Mouse (Mus musculus) intestine, embryonic 15.5 days (tissue): ENCODE results near the gene Egfl7. TPM values are rescaled to one million over a fixed set of nuclear protein-coding genes. Genes with fewer than 3 reads are reported as not detected.
A peak's percentile ranks its signal among the peaks of the same experiment; 100 is the strongest.

Experiments
- ATAC-seq: fragments of 200-750 bp; cut with Nextera tagmentation; 2 replicates; pipeline ENCODE4 v1.8.0; 2017; ENCODE audit warnings: moderate TSS enrichment, moderate library complexity
- H3K27ac ChIP-seq: fragments of 300-500 bp; sonication (generic); 2 replicates; pipeline ENCODE4 v1.5.1; 2015; ENCODE audit warnings: mild to moderate bottlenecking, inconsistent platforms
- H3K27me3 ChIP-seq: fragments of 300-500 bp; sonication (generic); replicated peaks from 2 replicates; pipeline ENCODE4 v1.6.1; 2015; ENCODE audit warnings: inconsistent platforms
- H3K36me3 ChIP-seq: fragments of 300-500 bp; sonication (generic); 2 replicates; pipeline ENCODE4 v1.6.1; 2015; ENCODE audit warnings: inconsistent platforms
- H3K4me1 ChIP-seq: fragments of 300-500 bp; sonication (generic); replicated peaks from 2 replicates; pipeline ENCODE4 v1.6.1; 2015; ENCODE audit warnings: inconsistent platforms
- H3K4me2 ChIP-seq: fragments of 300-500 bp; sonication (generic); replicated peaks from 2 replicates; pipeline ENCODE4 v1.6.1; 2015; ENCODE audit warnings: mild to moderate bottlenecking, inconsistent platforms
- H3K4me3 ChIP-seq: fragments of 300-500 bp; sonication (generic); replicated peaks from 2 replicates; pipeline ENCODE4 v1.5.1; 2015; ENCODE audit warnings: inconsistent platforms
- H3K9ac ChIP-seq: fragments of 300-500 bp; sonication (generic); 2 replicates; pipeline ENCODE4 v1.6.1; 2015; ENCODE audit warnings: inconsistent platforms
- H3K9me3 ChIP-seq: fragments of 300-500 bp; sonication (generic); 2 replicates; pipeline ENCODE4 v1.6.1; 2016; ENCODE audit warnings: inconsistent platforms
- WGBS: fragments of 180-500 bp; shearing (Covaris S2); methylation state at CpG from one replicate; pipeline ENCODE4 v1.1.7; 2015; 5-methylcytosine and 5-hydroxymethylcytosine counted together
- polyA plus RNA-seq: library from polyadenylated mRNA; unstranded; fragments of >200 nt; fragmentation: Nextera tagmentation; extraction: Ambion mirVana; gene quantifications from 2 replicates; pipeline ENCODE4 v1.2.1, GENCODE M21; 2015

Gene Egfl7
- polyA plus RNA-seq, 1 experiment from 2014 or later, result 113 TPM

GRCm38 (mm10) chr2:26585713-26586112 lies 5.9 kb downstream of the Egfl7 start:
- Histone ChIP-seq H3K27me3 (no peaks in the 10 kb centered on the region), H3K4me1 (peaks cover 19% of the 10 kb centered on the region; the same call in 1 of the 2 replicates), H3K9me3 (no peaks in the 10 kb centered on the region), H3K4me3 (peak overlapping the region; percentile 65), H3K27ac (no peak overlapping the region; the same call in 1 of the 2 replicates), H3K9ac (no peak overlapping the region), H3K36me3 (no peaks in the 10 kb centered on the region), H3K4me2 (no peak overlapping the region)
- no peak for ATAC-seq
- WGBS, result 59% methylated on average over 6 of the region's 6 CpGs

DNA sequence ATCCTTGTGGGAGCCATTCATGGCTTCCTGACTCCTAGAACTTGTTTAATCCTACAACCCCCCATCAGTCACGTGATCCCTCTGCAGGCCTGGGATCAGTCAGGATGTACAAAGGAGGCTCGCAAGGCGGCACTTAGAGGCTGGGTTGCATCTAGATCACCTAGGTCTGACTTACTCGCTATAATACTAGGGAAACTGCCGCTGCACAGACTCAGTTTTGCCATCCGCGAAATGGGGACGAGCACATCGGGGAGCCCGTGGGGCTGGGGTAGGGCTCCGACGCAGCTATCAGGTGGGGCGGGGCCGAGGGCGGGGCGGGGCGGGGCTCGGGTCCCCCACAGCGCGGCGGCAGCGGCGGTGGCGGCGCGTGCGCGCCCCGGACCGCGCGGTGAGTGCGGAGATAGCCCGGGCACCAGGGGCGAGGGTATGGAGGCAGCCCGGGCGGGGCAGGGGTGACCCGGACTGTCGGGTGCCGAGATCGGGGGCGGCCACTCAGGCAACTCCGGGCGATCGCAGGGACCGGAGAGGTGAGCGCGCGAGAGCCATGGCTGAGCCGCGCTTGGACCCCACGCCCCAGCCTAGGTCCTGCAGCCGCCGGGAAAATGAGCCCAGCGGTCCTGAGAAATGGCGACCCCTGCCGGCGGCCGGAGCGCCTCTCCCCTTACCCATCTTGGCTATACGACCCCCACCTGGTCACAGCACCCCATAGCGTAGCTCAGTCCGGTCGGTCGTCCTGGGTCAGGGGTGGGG lies 6.7 kb downstream of the Egfl7 start, which contains the start of gene Gm20532:
Gene Gm20532 (plus strand): TSS at position 346 of the 750 bp plus-strand sequence.
- Histone ChIP-seq H3K27me3 (no peaks in the 10 kb centered on the region), H3K9ac (peak within 1 kb of the TSS; percentile 59), H3K4me2 (peak within 1 kb of the TSS; percentile 85), H3K27ac (peak within 1 kb of the TSS; percentile 7), H3K4me3 (peak within 1 kb of the TSS; percentile 65), H3K4me1 (peaks cover 19% of the 10 kb centered on the region; the same call in 1 of the 2 replicates), H3K36me3 (no peaks in the 10 kb centered on the region; the same call in 1 of the 2 replicates), H3K9me3 (no peaks in the 10 kb centered on the region)
- peak; percentile 81 for ATAC-seq
- WGBS, result under 1% methylated on average over 64 of the region's 65 CpGs

GRCm38 (mm10) chr2:26587044-26587405 lies 7.2 kb downstream of the Egfl7 start:
- Histone ChIP-seq H3K4me3 (peak overlapping the region; percentile 65), H3K27me3 (no peaks in the 10 kb centered on the region), H3K4me2 (peak overlapping the region; percentile 85), H3K9me3 (no peaks in the 10 kb centered on the region), H3K4me1 (peaks cover 19% of the 10 kb centered on the region; the same call in 1 of the 2 replicates), H3K9ac (peak overlapping the region; percentile 59), H3K27ac (peak overlapping the region; percentile 7; the same call in 1 of the 2 replicates), H3K36me3 (no peaks in the 10 kb centered on the region; the same call in 1 of the 2 replicates)
- 4% methylated on average over 11 of the region's 11 CpGs for WGBS
- ATAC-seq, result peak; percentile 41

- Histone ChIP-seq H3K27ac (no peak overlapping the region; the same call in 1 of the 2 replicates), H3K36me3 (peaks cover 9% of the 10 kb centered on the region; the same call in 1 of the 2 replicates), H3K9ac (0 out of 2 replicates have a peak overlapping the region, but pooled peaks have one; percentile 11), H3K4me1 (peaks cover 16% of the 10 kb centered on the region; the same call in 1 of the 2 replicates), H3K4me3 (peak overlapping the region; percentile 6; the same call in 1 of the 2 replicates), H3K4me2 (peak overlapping the region; percentile 85), H3K9me3 (no peaks in the 10 kb centered on the region), H3K27me3 (no peaks in the 10 kb centered on the region)
- ATAC-seq, result no peak
- WGBS, result 39% methylated on average over 4 of the region's 4 CpGs
Observed at GRCm38 (mm10) chr2:26588573-26588972, 8.8 kb downstream of the Egfl7 start.

GRCm38 (mm10) chr2:26589284-26589683 lies 9.5 kb downstream of the Egfl7 start:
- Histone ChIP-seq H3K9me3 (no peaks in the 10 kb centered on the region), H3K4me3 (peak overlapping the region; percentile 2; the same call in 1 of the 2 replicates), H3K36me3 (peaks cover 9% of the 10 kb centered on the region; the same call in 1 of the 2 replicates), H3K4me1 (peaks cover 14% of the 10 kb centered on the region; the same call in 1 of the 2 replicates), H3K27me3 (no peaks in the 10 kb centered on the region), H3K9ac (no peak overlapping the region), H3K4me2 (0 out of 2 replicates have a peak overlapping the region, but pooled peaks have one; percentile 85), H3K27ac (no peak overlapping the region)
- no peak for ATAC-seq
- WGBS, result 85% methylated on average over 10 of the region's 10 CpGs

- no peak overlapping the region for H3K4me3 ChIP-seq
- no peaks in the 10 kb centered on the region for H3K27me3 ChIP-seq
- H3K4me1 ChIP-seq, result peaks cover 15% of the 10 kb centered on the region; the same call in 1 of the 2 replicates
- 89% methylated on average over 7 of the region's 7 CpGs for WGBS
- H3K36me3 ChIP-seq, result peaks cover 9% of the 10 kb centered on the region
- H3K4me2 ChIP-seq, result 0 out of 2 replicates have a peak overlapping the region, but pooled peaks have one; percentile 6
- H3K9me3 ChIP-seq, result no peaks in the 10 kb centered on the region
- no peak overlapping the region for H3K27ac ChIP-seq
- ATAC-seq, result no peak
- no peak overlapping the region for H3K9ac ChIP-seq
Observed at GRCm38 (mm10) chr2:26590282-26590681, 10.5 kb downstream of the Egfl7 start.

- Histone ChIP-seq H3K4me1 (peaks cover 17% of the 10 kb centered on the region), H3K4me3 (no peak overlapping the region), H3K4me2 (no peak overlapping the region), H3K27ac (no peak overlapping the region), H3K9me3 (no peaks in the 10 kb centered on the region), H3K9ac (no peak overlapping the region), H3K36me3 (peaks cover 11% of the 10 kb centered on the region), H3K27me3 (no peaks in the 10 kb centered on the region)
- WGBS, result 85% methylated on average over 7 of the region's 7 CpGs
- ATAC-seq, result no peak
Observed at GRCm38 (mm10) chr2:26590962-26591361, 11.1 kb downstream of the Egfl7 start.

GRCm38 (mm10) chr2:26591416-26591815 lies 11.6 kb downstream of the Egfl7 start:
- no peak overlapping the region for H3K9ac ChIP-seq

DNA sequence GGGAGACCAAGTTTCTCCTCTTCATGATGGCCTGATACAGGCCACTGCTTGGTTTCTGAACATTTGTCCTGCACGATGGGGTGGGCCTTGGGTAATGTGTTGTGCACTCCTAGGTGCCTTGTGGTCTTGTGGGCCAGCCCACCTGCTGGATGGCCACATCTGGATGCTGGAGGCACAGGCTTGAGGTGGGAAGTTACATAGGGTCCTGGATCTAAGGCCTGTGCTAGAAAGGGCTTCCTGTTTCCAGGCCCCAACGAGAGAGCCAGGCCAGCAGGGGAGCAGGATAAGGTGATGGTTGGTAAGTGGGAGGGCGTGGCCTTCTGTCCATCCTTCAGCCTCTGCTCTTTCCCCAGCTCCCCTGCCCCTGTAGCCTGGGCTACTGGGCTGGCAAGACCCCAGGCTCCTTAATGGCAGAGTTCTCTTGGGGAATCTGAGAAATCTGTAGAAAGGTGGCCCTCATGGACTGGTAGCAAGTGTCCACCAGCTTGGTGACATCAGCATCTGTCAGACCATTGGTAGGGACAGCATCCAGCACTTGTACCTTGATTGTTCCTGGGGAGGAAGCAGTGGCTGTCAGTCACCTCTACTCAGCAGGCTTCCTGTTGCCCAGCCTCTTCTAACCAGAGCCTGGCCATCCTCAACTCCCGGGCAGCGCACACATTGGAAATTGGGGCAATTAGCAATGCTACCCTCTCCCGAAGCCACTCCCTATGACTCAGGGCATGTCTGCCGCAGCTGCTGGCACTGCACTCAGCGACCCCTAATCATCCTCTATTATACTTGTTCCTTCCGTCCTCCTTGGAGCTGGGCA lies 13.6 kb downstream of the Egfl7 start:
- no peak overlapping the region for H3K4me2 ChIP-seq
- peaks cover 13% of the 10 kb centered on the region for H3K36me3 ChIP-seq
- 57% methylated on average over 9 of the region's 9 CpGs for WGBS
- no peak overlapping the region for H3K9ac ChIP-seq
- no peaks in the 10 kb centered on the region for H3K27me3 ChIP-seq
- no peak overlapping the region for H3K4me3 ChIP-seq
- no peak overlapping the region for H3K27ac ChIP-seq
- ATAC-seq, result no peak; the same call in 1 of the 2 replicates
- H3K4me1 ChIP-seq, result peaks cover 5% of the 10 kb centered on the region
- H3K9me3 ChIP-seq, result no peaks in the 10 kb centered on the region

More at GRCm38 (mm10) chr2:26591416-26591815, 11.6 kb downstream of the Egfl7 start:
- WGBS, result 84% methylated on average over 12 of the region's 12 CpGs
- Histone ChIP-seq H3K36me3 (peaks cover 13% of the 10 kb centered on the region), H3K4me3 (no peak overlapping the region), H3K9me3 (no peaks in the 10 kb centered on the region), H3K27me3 (no peaks in the 10 kb centered on the region), H3K4me1 (peaks cover 14% of the 10 kb centered on the region), H3K4me2 (no peak overlapping the region), H3K27ac (no peak overlapping the region)
- no peak for ATAC-seq

DNA sequence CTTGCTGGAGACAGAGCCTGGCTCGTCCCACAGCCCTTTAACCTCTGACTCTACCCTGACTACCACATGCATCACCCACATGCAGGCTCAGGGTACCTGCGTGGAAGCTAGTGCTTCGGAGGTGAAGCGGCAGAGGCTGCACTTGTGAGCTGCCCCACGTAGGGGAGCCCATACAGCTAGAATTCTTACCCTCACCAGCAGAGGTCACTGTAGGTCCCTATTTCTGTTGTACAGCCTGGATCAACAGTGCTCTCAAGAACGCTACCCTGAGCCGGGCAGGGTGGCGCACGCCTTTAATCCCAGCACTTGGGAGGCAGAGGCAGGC lies 14.2 kb downstream of the Egfl7 start:
- 61% methylated on average over 9 of the region's 9 CpGs for WGBS
- no peaks in the 10 kb centered on the region for H3K9me3 ChIP-seq
- H3K4me2 ChIP-seq, result no peak overlapping the region
- H3K9ac ChIP-seq, result no peak overlapping the region
- H3K27me3 ChIP-seq, result no peaks in the 10 kb centered on the region
- H3K27ac ChIP-seq, result no peak overlapping the region
- H3K4me3 ChIP-seq, result no peak overlapping the region
- H3K4me1 ChIP-seq, result peaks cover 3% of the 10 kb centered on the region
- ATAC-seq, result peak; percentile 27
- H3K36me3 ChIP-seq, result peaks cover 13% of the 10 kb centered on the region

DNA sequence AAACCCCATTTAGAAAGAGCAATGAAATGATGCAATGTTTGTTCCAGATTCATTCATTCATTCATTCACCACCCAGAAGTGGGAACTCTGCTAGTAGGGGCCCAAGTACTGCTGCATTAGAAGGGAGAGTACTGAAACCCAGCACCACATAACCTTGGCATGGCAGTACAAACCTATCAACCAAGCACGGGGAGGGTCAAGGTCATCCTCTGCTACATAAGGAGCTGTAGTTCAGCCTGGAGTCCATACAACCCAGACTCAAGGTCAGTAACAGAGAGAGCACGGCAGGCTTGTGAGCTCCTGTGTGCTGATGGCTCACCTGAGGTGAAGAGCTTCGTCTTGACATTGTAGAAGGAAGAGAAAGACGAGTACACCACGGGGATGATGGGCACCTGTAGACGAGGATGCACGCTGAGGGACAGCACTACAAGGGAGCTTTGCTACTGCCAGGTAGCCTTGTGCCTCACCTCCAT lies 14.7 kb downstream of the Egfl7 start:
- H3K9ac ChIP-seq, result peak overlapping the region; percentile 10; the same call in 1 of the 2 replicates
- no peak overlapping the region for H3K4me2 ChIP-seq
- H3K27ac ChIP-seq, result peak overlapping the region; percentile 67
- H3K4me1 ChIP-seq, result peaks cover 5% of the 10 kb centered on the region
- H3K9me3 ChIP-seq, result no peaks in the 10 kb centered on the region
- H3K36me3 ChIP-seq, result peaks cover 13% of the 10 kb centered on the region
- H3K4me3 ChIP-seq, result no peak overlapping the region
- no peak; the same call in 1 of the 2 replicates for ATAC-seq
- WGBS, result 77% methylated on average over 7 of the region's 7 CpGs
- no peaks in the 10 kb centered on the region for H3K27me3 ChIP-seq
